Mouse (Mus musculus) ES-E14 (cell line): ENCODE results near the gene Etnk1.

Experiments
- CHD2 ChIP-seq: IDR thresholded peaks from 2 replicates; pipeline ENCODE4 v1.6.1; 2014; ENCODE audit warnings: mild to moderate bottlenecking, low read depth, low read length, inconsistent platforms
- HCFC1 ChIP-seq: IDR thresholded peaks from 2 replicates; pipeline ENCODE4 v1.6.1; 2012; ENCODE audit warnings: low read length, inconsistent platforms, borderline replicate concordance; ENCODE audit not compliant: insufficient read depth
- ZC3H11A ChIP-seq: IDR thresholded peaks from 2 replicates; pipeline ENCODE4 v1.6.1; 2012; ENCODE audit warnings: low read depth, mild to moderate bottlenecking, inconsistent platforms, low read length, borderline replicate concordance

DNA sequence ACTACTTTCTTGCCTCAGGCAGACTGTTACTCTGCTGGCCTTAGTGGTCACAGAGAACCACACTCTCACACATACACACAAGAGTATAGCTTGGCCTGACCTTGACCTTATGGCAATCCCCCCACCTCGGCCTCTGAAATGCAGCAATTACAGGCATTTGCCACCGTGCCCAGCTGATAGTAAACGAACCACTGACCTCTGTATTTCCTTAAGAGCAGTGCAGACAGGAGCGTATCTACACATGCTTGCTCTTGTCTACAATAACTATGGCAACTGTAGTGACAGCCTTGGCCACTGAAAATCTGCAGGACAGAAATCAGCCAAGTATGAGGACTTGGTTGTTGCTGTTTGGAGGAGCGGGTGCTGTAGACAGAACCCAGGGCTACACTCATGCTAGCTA is 29.7 kb upstream of the Etnk1 start:
- no peak for TF ChIP-seq ZC3H11A
- no peak for TF ChIP-seq CHD2
- TF ChIP-seq HCFC1, result no peak
